Mouse (Mus musculus): ENCODE data around the gene Pde6g. TPM values are rescaled to one million over a fixed set of nuclear protein-coding genes. Genes with fewer than 3 reads are reported as not detected.

Gene Pde6g
- total and polyA plus RNA-seq, 3 experiments = 0.52 to 0.76 (median 0.53) TPM

- Histone ChIP-seq H3K27ac (no peak overlapping the region), H3K9ac (ENCODE audit: low read depth, low read length) (no peak overlapping the region), H3K27me3 (ENCODE audit: control insufficient read depth, insufficient read depth, low read length) (no peaks in the 10 kb centered on the region), H3K36me3 (ENCODE audit: control insufficient read depth, insufficient read depth, low read length) (peaks cover 16% of the 10 kb centered on the region), H3K79me2 (replicated peaks; ENCODE audit: control insufficient read depth, insufficient read depth, low read length) (no peaks in the 10 kb centered on the region), H3K4me3 (no peak overlapping the region), H3K4me1 (ENCODE audit: control insufficient read depth, insufficient read depth, low read length) (no peaks in the 10 kb centered on the region; the same call in 1 of the 2 replicates)
- 89% methylated on average over 1 of the region's 1 CpGs for WGBS
- DNase-seq = no peak
- intact Hi-C loops (cut with DNase I) = no loop called here
- TF ChIP-seq EP300 (IDR thresholded peaks at IDR 0.05; ENCODE audit: insufficient read depth, low read depth, low read length) (no peak), CTCF (IDR thresholded peaks at IDR 0.05) (no peak), POLR2A (IDR thresholded peaks at IDR 0.05; ENCODE audit: insufficient read depth, low read depth, low read length) (no peak)
Measured at GRCm38 (mm10) chr11:120406445-120406844, 46.9 kb downstream of the Pde6g start.

GRCm38 (mm10) chr11:120405867-120406266 is 47.4 kb downstream of the Pde6g start:
- Histone ChIP-seq H3K4me1 (ENCODE audit: control insufficient read depth, insufficient read depth, low read length) (no peaks in the 10 kb centered on the region; the same call in 1 of the 2 replicates), H3K27me3 (ENCODE audit: control insufficient read depth, insufficient read depth, low read length) (no peaks in the 10 kb centered on the region), H3K79me2 (replicated peaks; ENCODE audit: control insufficient read depth, insufficient read depth, low read length) (no peaks in the 10 kb centered on the region), H3K9ac (ENCODE audit: low read depth, low read length) (no peak overlapping the region), H3K4me3 (no peak overlapping the region), H3K27ac (no peak overlapping the region), H3K36me3 (ENCODE audit: control insufficient read depth, insufficient read depth, low read length) (peaks cover 18% of the 10 kb centered on the region)
- WGBS = 84% methylated on average over 3 of the region's 3 CpGs
- no peak for DNase-seq
- intact Hi-C loops (cut with DNase I) = no loop called here
- TF ChIP-seq POLR2A (IDR thresholded peaks at IDR 0.05; ENCODE audit: insufficient read depth, low read depth, low read length) (no peak), CTCF (IDR thresholded peaks at IDR 0.05) (no peak), EP300 (IDR thresholded peaks at IDR 0.05; ENCODE audit: insufficient read depth, low read depth, low read length) (no peak)

- no peak for DNase-seq
- WGBS = 91% methylated on average over 1 of the region's 1 CpGs
- Histone ChIP-seq H3K79me2 (replicated peaks; ENCODE audit: control insufficient read depth, insufficient read depth, low read length) (no peaks in the 10 kb centered on the region), H3K4me3 (no peak overlapping the region), H3K27me3 (ENCODE audit: control insufficient read depth, insufficient read depth, low read length) (no peaks in the 10 kb centered on the region), H3K27ac (no peak overlapping the region), H3K4me1 (ENCODE audit: control insufficient read depth, insufficient read depth, low read length) (no peaks in the 10 kb centered on the region; the same call in 1 of the 2 replicates), H3K36me3 (ENCODE audit: control insufficient read depth, insufficient read depth, low read length) (peaks cover 18% of the 10 kb centered on the region), H3K9ac (ENCODE audit: low read depth, low read length) (no peak overlapping the region)
- intact Hi-C loops (cut with DNase I) = no loop called here
- TF ChIP-seq POLR2A (IDR thresholded peaks at IDR 0.05; ENCODE audit: insufficient read depth, low read depth, low read length) (no peak), EP300 (IDR thresholded peaks at IDR 0.05; ENCODE audit: insufficient read depth, low read depth, low read length) (no peak), CTCF (IDR thresholded peaks at IDR 0.05) (no peak)
Measured at GRCm38 (mm10) chr11:120404814-120405213, 48.5 kb downstream of the Pde6g start.

- 80% methylated on average over 2 of the region's 2 CpGs for WGBS
- DNase-seq = no peak
- H3K4me3 ChIP-seq = no peak overlapping the region
- peaks cover 17% of the 10 kb centered on the region for H3K36me3 ChIP-seq (ENCODE audit: control insufficient read depth, insufficient read depth, low read length)
- TF ChIP-seq EP300 (IDR thresholded peaks at IDR 0.05; ENCODE audit: insufficient read depth, low read depth, low read length) (no peak), CTCF (IDR thresholded peaks at IDR 0.05) (no peak), POLR2A (IDR thresholded peaks at IDR 0.05; ENCODE audit: insufficient read depth, low read depth, low read length) (no peak)
- no peak overlapping the region for H3K27ac ChIP-seq
- H3K27me3 ChIP-seq (ENCODE audit: control insufficient read depth, insufficient read depth, low read length) = no peaks in the 10 kb centered on the region
- no peaks in the 10 kb centered on the region; the same call in 1 of the 2 replicates for H3K4me1 ChIP-seq (ENCODE audit: control insufficient read depth, insufficient read depth, low read length)
- H3K79me2 ChIP-seq (replicated peaks; ENCODE audit: control insufficient read depth, insufficient read depth, low read length) = no peaks in the 10 kb centered on the region
- intact Hi-C loops (cut with DNase I) = no loop called here
- H3K9ac ChIP-seq (ENCODE audit: low read depth, low read length) = no peak overlapping the region
Measured at GRCm38 (mm10) chr11:120399319-120399718, 54.0 kb downstream of the Pde6g start.

Other genes with a start within 250 kb of the Pde6g start
- 1 to 10 TPM; 5.4 to 9.7 TPM for gene Bahcc1, start 220.6 kb downstream of the Pde6g start, total RNA-seq (2021)
- 5.9 and 6.4 TPM in 2 replicates for gene Bahcc1, start 220.6 kb downstream of the Pde6g start, polyA plus RNA-seq (2012; rRNA removed)
- gene Actg1, start 105.0 kb downstream of the Pde6g start, total RNA-seq (2021) = 100 to 1,000 TPM; 222 to 321 TPM
- 510 and 694 TPM in 2 replicates for gene Actg1, start 105.0 kb downstream of the Pde6g start, polyA plus RNA-seq (2012; rRNA removed)
- gene Fscn2, start 92.0 kb downstream of the Pde6g start, total RNA-seq (2021) = not detected
- 0.15 and 0.21 TPM in 2 replicates for gene Fscn2, start 92.0 kb downstream of the Pde6g start, polyA plus RNA-seq (2012; rRNA removed)
- gene Faap100, start 74.7 kb downstream of the Pde6g start, total RNA-seq (2021) = 10 to 100 TPM; 13.0 to 13.4 TPM
- 25.8 and 27.3 TPM in 2 replicates for gene Faap100, start 74.7 kb downstream of the Pde6g start, polyA plus RNA-seq (2012; rRNA removed)
- gene Nploc4, start 15.8 kb downstream of the Pde6g start, total RNA-seq (2021) = 10 to 100 TPM; 54.8 to 58.4 TPM
- gene Nploc4, start 15.8 kb downstream of the Pde6g start, polyA plus RNA-seq (2012; rRNA removed) = 36.6 and 55.4 TPM in 2 replicates
- gene Tspan10, start 10.9 kb downstream of the Pde6g start, total RNA-seq (2021) = 1 to 10 TPM in 1 of 2 experiments, under 1 TPM in 1; 0.42 to 1.5 TPM
- gene Tspan10, start 10.9 kb downstream of the Pde6g start, polyA plus RNA-seq (2012; rRNA removed) = 0.09 and 0.41 TPM in 2 replicates
- gene Oxld1, start 4.6 kb upstream of the Pde6g start, total RNA-seq (2021) = 10 to 100 TPM; 57.4 to 61.6 TPM
- 52.0 and 59.4 TPM in 2 replicates for gene Oxld1, start 4.6 kb upstream of the Pde6g start, polyA plus RNA-seq (2012; rRNA removed)
- gene Ccdc137, start 4.6 kb upstream of the Pde6g start, total RNA-seq (2021) = 1 to 10 TPM; 5.8 to 6.0 TPM
- gene Ccdc137, start 4.6 kb upstream of the Pde6g start, polyA plus RNA-seq (2012; rRNA removed) = 6.7 and 11.7 TPM in 2 replicates
- gene Arl16, start 14.1 kb upstream of the Pde6g start, total RNA-seq (2021) = 10 to 100 TPM in 1 of 2 experiments, 1 to 10 TPM in 1; 9.1 to 10.8 TPM
- gene Arl16, start 14.1 kb upstream of the Pde6g start, polyA plus RNA-seq (2012; rRNA removed) = 13.6 and 17.1 TPM in 2 replicates
- 100 to 1,000 TPM; 207 to 232 TPM for gene Mrpl12, start 31.1 kb upstream of the Pde6g start, total RNA-seq (2021)
- gene Mrpl12, start 31.1 kb upstream of the Pde6g start, polyA plus RNA-seq (2012; rRNA removed) = 199 and 200 TPM in 2 replicates
- gene Slc25a10, start 38.3 kb upstream of the Pde6g start, total RNA-seq (2021) = 10 to 100 TPM; 14.1 to 14.6 TPM
- 32.6 and 40.9 TPM in 2 replicates for gene Slc25a10, start 38.3 kb upstream of the Pde6g start, polyA plus RNA-seq (2012; rRNA removed)
- under 1 TPM; 0.68 to 0.73 TPM for gene Gcgr, start 77.2 kb upstream of the Pde6g start, total RNA-seq (2021)
- 2.1 and 2.3 TPM in 2 replicates for gene Gcgr, start 77.2 kb upstream of the Pde6g start, polyA plus RNA-seq (2012; rRNA removed)
- gene Mcrip1, start 96.2 kb upstream of the Pde6g start, total RNA-seq (2021) = 10 to 100 TPM; 38.5 to 43.9 TPM
- gene Mcrip1, start 96.2 kb upstream of the Pde6g start, polyA plus RNA-seq (2012; rRNA removed) = 84.9 and 97.4 TPM in 2 replicates
- under 1 TPM in 1 of 2 experiments, not detected in 1; 0.34 TPM for gene Ppp1r27, start 97.6 kb upstream of the Pde6g start, total RNA-seq (2021)
- 0.64 and 0.96 TPM in 2 replicates for gene Ppp1r27, start 97.6 kb upstream of the Pde6g start, polyA plus RNA-seq (2012; rRNA removed)
- gene P4hb, start 119.8 kb upstream of the Pde6g start, total RNA-seq (2021) = 100 to 1,000 TPM; 221 to 246 TPM
- gene P4hb, start 119.8 kb upstream of the Pde6g start, polyA plus RNA-seq (2012; rRNA removed) = 115 and 174 TPM in 2 replicates
- 100 to 1,000 TPM; 139 to 144 TPM for gene Arhgdia, start 128.1 kb upstream of the Pde6g start, total RNA-seq (2021)
- 245 and 257 TPM in 2 replicates for gene Arhgdia, start 128.1 kb upstream of the Pde6g start, polyA plus RNA-seq (2012; rRNA removed)
- gene Alyref, start 144.9 kb upstream of the Pde6g start, total RNA-seq (2021) = 10 to 100 TPM; 48.7 to 52.0 TPM
- 13.6 and 15.6 TPM in 2 replicates for gene Alyref, start 144.9 kb upstream of the Pde6g start, polyA plus RNA-seq (2012; rRNA removed)
- 10 to 100 TPM; 79.9 to 89.0 TPM for gene Anapc11, start 144.9 kb upstream of the Pde6g start, total RNA-seq (2021)
- 87.8 and 105 TPM in 2 replicates for gene Anapc11, start 144.9 kb upstream of the Pde6g start, polyA plus RNA-seq (2012; rRNA removed)
- gene Npb, start 155.0 kb upstream of the Pde6g start, total RNA-seq (2021) = not detected
- gene Npb, start 155.0 kb upstream of the Pde6g start, polyA plus RNA-seq (2012; rRNA removed) = not detected in 2 replicates
- gene Pcyt2, start 164.4 kb upstream of the Pde6g start, total RNA-seq (2021) = 10 to 100 TPM; 51.8 to 55.6 TPM
- gene Pcyt2, start 164.4 kb upstream of the Pde6g start, polyA plus RNA-seq (2012; rRNA removed) = 111 and 125 TPM in 2 replicates
- 1 to 10 TPM; 7.0 to 7.4 TPM for gene Sirt7, start 171.7 kb upstream of the Pde6g start, total RNA-seq (2021)
- 23.7 and 25.9 TPM in 2 replicates for gene Sirt7, start 171.7 kb upstream of the Pde6g start, polyA plus RNA-seq (2012; rRNA removed)
- gene Mafg, start 180.1 kb upstream of the Pde6g start, total RNA-seq (2021) = 10 to 100 TPM; 35.7 to 45.2 TPM
- 32.8 and 37.2 TPM in 2 replicates for gene Mafg, start 180.1 kb upstream of the Pde6g start, polyA plus RNA-seq (2012; rRNA removed)
- 1 to 10 TPM in 1 of 2 experiments, under 1 TPM in 1; 0.81 to 1.2 TPM for gene Pycr1, start 190.3 kb upstream of the Pde6g start, total RNA-seq (2021)
- gene Pycr1, start 190.3 kb upstream of the Pde6g start, polyA plus RNA-seq (2012; rRNA removed) = 3.9 and 4.9 TPM in 2 replicates
- gene Myadml2, start 194.7 kb upstream of the Pde6g start, total RNA-seq (2021) = 10 to 100 TPM; 77.6 to 87.3 TPM
- 55.1 and 68.3 TPM in 2 replicates for gene Myadml2, start 194.7 kb upstream of the Pde6g start, polyA plus RNA-seq (2012; rRNA removed)
- under 1 TPM in 1 of 2 experiments, not detected in 1; 0.23 TPM for gene Notum, start 207.7 kb upstream of the Pde6g start, total RNA-seq (2021)
- 0.18 and 0.35 TPM in 2 replicates for gene Notum, start 207.7 kb upstream of the Pde6g start, polyA plus RNA-seq (2012; rRNA removed)
- gene Aspscr1, start 219.5 kb upstream of the Pde6g start, total RNA-seq (2021) = 10 to 100 TPM; 35.2 to 38.3 TPM
- 38.4 and 38.6 TPM in 2 replicates for gene Aspscr1, start 219.5 kb upstream of the Pde6g start, polyA plus RNA-seq (2012; rRNA removed)